Mouse (Mus musculus) urinary bladder, adult 2 months (tissue): ENCODE data around the gene Hes5. TPM values are rescaled to one million over a fixed set of nuclear protein-coding genes. Genes with fewer than 3 reads are reported as not detected.

Source experiments
- DNase-seq: peaks from one replicate; pipeline ENCODE4 v3.0.0; 2022; ENCODE audit warnings: low spot score
- polyA plus RNA-seq: library from polyadenylated mRNA; depleted of rRNA; stranded (reverse); fragments of >200 nt; gene quantifications from 2 replicates; pipeline ENCODE4 v1.2.3, GENCODE M21; 2012

The Hes5 gene
- polyA plus RNA-seq, 1 experiment: 0.07 TPM

DNA sequence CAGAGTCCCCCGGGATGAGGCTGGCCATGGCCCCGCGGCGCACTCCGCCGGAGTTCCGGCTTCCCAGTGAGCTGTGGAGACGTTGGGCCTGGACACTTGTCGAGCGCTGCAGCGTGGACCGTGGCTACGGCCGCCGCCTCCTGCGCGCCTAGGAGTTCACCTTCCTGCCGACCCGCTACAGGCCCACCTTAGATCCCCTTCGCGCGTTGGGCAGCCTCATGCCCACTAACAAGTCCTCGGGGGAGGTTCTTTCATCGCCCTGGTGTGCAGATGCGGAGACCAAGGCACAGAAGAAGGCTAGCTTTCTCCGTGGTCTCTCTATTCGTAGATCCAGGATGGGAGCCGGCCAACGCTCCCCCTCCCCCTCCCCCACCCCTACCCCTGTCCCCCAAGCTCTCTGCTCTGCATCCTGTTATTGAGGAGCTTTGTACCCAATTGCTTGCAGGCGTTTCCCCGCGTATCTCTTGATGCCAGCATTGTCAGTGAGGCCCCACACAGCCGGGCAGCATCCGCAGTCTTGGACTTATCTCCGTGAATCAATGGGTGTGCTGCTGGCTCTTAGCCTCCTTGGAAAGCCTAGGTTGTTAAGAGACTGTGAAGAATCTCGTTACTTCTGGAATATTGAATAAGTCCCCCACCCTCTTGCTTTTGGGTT lies 4.0 kb downstream of the Hes5 start:
- no peak for DNase-seq

DNA sequence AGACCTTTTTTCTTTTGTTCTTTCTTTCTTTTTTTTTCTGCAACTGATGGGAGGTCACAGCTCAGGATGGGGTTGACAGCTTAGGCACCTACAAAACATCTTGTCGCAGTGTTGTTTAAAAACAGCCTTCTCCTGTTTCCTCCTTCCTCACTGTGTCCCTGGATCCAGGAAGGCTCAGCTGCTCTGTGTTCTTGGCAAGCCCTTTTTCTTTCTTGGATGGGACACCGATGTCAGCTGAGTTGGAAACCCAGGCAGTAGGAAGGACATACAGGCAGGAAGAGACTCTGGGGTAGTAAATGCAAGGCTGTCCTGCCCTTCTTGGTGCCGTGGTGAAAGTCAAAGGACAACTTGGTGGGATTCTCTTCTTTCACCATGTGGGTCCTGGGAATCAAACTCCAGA lies 5.1 kb downstream of the Hes5 start:
- DNase-seq: no peak

DNA sequence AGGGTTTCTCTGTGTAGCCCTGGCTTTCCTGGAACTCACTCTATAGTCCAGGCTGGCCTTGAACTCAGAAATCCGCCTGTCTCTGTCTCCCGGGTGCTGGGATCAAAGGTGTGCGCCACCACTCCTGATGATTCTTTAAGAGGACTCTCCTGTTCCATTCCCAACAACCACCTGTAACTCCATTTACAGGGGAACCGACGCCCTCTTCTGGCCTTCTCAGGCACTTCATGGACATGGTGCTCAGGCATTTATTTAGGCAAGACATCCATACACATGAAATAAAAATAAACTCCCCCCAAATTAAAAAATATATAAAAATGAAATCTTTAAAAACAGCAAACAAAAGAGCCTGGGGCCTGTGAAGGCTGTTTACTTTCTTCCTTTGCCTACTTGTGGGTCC lies 6.5 kb downstream of the Hes5 start:
- no peak for DNase-seq

DNA sequence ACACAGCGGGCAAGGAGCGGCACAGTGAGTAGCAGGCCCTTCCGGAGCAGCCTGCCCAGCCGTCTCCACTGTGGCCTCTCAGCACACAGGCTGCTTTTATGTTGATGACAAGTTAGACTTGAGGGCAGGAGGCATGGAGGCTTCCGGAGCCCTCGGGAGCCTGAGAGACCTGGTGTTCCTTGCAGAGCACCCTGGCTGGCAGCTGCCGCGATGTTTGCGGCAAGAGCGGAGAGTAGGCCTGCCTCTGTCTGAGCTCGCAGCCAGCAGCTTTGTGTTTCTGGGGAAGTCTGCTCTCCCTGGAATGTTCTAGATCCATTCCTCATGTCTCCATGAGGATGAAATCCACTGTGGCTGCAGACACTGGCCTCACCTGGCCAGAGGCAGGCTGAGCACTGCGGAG lies 11.8 kb downstream of the Hes5 start:
- DNase-seq: no peak

DNA sequence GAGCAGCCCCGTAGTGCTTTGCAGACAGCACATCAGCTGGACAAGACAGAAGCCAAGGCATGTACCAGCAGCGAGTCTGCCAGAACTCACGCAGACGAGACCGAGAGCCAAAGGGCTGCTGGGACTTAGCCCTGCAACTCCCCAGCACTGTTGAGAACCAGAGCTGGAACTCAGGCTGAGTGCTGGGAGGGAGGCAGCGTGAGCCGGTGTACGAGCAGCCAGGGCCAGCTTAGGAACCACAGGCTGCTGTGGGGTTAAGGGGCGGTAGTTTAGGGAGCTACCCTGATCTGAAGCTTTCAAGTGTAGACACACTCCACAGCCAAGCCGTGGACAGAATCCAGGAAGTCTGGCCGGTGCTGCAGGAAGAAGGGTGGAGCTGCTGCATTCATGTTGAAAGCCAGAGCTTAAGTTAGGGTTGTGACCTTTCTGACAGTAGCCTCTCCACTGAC lies 13.5 kb downstream of the Hes5 start:
- DNase-seq: no peak

DNA sequence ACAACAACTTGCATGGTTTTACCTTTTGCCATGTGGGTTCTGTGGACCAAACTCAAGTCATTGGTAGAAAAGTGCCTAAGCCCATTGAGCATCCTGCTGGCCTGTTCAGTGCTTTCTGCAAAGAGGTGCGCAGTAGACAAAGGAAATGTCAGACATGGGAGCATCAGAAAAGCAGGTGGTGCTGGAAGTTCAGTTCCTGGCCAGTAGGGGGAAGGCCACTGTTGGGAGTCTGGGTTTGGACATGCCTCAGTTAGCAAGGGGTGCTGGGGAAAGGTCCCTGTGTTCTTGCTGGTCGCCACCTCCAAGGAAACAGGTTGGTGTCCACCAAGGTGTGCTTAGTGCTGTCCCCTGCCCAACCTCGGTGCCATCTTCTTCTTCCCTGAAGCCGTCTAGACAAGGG lies 19.4 kb downstream of the Hes5 start:
- DNase-seq: no peak

DNA sequence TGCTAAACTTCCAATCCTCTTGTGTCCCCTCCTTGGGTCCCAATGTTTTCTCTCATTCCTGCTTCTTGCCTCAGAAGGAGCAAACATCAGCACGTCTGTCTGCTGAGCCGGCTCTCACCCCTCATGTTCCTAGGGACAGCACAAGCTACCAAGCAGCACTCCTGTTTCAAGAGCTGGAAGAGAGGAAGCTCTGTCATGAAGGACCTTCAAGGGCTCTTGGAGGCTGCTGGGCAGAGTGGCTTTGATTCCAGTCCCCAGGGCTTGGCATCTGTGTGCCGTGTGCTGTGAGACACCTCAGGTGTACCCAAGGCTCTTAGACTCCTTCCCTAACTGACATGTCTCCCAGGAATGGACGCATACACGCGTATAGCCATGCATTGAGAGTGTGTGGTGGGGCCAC lies 20.4 kb downstream of the Hes5 start:
- DNase-seq: no peak

DNA sequence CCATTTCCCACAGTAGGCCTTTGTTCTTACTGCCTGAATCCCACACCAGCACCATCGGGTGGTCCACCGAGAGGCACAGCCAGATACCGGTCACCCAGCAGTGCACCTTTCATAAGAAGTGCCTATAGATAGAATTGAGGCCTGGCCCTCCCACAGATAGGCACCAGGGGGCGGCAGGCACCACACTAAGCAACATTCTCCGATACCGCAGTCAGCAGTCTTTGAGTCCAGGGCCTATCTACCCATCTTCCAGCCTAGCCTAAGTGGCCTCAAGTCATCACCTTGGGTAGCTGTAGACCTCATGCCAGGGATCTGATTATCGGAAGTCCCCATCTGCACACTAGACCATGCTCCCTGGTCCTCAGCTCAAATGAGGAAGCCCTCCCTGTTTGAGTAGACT lies 20.8 kb downstream of the Hes5 start:
- DNase-seq: no peak

DNA sequence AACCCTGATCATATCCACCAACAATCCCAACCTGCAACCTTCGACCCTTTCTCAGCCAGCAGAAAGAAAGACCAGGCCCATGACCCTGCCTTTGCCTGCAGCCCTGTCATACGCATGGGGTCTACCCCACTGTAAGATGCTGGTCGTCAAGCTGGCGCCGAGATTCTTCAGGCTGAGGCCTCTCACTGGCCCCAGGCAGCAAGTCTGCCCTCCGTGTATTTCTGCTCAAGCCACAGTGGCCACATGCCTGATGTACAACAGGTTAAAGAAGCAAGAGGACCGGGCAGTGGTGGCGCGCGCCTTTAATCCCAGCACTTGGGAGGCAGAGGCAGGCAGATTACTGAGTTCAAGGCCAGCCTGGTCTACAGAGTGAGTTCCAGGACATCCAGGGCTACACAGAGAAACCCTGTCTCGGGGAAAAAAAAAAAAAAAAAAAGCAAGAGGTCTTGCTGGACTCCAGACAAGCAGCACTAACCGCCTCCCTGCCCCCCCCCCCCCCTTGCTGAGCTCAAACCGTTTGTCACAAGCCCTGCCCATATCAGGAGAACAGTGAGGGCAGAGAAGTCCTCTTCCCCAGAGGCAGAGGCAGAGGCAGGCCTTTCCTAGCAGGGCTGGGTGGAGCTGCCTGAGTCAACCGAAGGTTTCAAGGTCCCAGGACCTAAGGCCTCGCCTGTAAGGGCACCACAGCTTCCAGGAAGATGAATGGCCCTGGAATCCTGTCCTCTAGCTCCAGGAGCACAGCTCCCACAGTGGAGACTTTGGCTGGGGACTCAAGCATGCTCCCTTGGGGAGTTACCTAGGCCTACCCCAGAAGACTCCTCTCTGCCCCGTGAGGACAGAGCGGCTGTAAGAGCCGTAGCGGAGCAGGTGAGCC lies 21.8 kb downstream of the Hes5 start:
- no peak for DNase-seq

DNA sequence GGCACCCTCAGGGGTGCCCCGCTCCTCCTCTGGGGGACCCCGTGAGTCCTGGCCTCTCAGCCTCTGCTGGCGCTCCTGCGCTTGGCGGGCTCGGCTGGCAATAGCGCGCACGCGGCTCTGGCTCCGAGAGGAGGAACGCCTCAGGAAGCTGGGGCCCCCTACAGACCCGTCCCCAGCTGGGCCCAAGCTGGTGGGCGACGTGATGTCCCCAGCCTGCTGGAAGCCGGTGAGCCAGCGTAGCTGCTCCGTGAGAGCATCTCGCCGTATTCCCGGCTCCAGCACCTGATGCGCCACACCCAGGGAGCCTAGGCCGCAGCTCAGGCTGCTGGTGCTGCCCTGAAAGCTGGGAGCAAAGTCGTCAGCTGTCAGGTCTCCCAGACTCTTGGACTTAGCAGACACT lies 23.0 kb downstream of the Hes5 start:
- no peak for DNase-seq

DNA sequence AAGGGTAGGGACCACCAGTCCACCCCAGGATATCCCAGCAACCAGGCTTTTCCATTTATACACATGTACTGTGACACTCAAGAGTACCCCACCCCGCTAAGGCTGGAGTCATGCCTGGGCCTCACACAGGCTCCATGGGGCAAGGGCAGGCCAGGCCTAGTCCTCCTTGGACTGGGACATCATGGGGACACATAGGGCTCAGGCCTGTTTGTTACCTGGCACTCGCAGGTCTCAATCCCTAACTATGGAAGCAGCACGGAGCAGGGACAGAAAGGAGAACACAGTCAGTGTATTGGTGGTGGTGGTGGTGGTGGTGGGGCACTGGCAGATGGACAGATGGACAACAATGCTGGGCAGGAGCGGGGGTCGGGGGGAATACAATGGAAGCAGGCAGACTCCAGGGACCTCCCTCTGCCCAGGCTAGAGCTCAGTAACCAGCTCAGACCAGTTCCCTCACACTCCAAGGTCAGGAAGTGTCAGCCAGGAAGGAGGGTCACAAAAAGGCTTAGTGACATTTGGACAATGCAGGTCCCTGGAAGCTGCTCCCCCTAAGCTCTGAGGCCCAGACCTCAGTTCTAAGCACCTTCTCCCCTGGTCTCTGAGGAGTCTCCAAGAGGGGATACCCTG lies 24.5 kb downstream of the Hes5 start:
- DNase-seq: no peak

DNA sequence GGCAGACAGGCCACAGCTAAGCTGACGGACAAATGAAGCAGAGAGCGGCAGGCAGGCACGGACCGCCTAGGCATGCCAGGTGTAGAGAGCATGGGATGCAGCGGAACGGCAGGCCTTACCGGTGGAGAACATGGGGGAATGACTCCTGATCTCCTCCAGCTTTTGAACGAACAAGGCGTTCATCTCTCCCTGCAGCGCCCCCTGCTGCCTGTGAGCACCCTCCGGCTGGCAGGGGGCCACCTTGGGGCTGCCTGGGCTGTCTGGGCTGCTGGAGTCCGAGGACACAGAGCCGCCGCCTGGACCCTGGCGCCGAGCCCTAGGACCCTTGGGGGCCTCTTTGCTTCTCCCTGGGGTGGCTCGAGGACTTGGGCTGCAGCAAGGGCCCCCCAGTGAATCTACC lies 25.4 kb downstream of the Hes5 start:
- DNase-seq: peak; percentile 61

DNA sequence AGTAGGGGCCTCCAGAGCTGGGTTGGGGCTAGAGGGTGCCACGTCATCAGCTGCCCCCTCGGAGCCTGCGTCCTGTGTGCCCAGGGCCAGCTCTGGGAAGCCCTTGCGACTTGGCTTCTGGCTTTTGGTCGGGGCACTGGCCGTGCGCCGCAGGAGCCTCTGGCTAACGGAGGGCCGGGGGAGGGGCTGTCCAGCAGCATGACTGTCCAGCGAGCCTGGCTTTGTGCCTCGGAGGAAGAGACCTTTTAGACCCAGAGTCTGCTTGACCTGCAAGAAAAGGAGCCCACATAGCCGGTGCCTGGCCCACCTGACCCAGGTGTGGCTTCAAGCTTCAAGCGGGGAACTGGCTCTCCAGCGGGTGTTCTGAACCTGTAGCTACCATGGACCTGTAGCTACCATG lies 26.0 kb downstream of the Hes5 start:
- no peak for DNase-seq

DNA sequence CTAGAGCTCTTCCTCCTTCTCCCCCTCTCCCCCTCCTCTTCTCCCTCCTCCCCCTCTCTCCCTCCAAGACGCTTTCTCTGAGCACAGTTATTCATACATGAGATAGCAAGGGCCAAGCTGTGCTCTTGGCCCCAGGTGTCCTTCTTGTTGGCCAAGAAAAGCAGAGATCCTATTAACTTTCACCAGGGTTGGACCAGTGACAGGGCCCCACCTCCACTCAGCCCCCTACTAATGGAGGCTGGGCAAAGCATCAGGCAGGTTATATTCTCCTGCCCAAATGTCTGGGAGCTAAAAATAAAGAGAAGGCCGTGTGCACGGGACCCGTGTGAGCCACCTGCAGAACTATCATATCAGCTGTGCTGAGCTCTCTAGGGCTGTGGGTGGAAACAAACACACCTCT lies 34.2 kb downstream of the Hes5 start:
- DNase-seq: no peak

DNA sequence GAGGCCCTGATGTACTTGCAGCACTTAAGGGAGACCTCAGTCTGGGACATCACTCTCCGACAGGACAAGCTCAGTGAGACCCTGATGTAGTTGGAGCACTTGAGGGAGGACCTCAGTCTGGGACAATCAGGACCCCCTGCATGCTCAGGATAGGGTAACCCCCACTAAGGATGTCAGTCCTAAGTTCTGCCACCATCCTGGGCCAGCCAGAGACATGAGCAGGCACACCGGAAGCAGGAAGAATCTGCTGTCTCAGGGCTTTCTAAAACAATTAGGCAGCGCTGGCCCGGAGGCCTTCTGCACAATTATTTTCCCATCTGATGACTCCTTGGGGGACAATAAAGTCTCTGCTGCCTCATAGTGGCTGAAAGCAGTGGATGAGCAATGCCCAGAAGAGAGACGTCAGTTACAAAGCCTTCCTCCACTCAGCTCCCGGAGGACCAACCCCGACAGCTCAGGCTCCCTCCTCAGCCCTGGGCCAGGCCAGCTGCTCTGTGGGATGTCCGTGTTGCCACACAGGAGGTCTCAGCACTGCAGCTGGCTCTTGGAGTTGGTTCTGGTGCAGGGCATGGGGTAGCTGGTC lies 35.9 kb downstream of the Hes5 start:
- no peak for DNase-seq

DNA sequence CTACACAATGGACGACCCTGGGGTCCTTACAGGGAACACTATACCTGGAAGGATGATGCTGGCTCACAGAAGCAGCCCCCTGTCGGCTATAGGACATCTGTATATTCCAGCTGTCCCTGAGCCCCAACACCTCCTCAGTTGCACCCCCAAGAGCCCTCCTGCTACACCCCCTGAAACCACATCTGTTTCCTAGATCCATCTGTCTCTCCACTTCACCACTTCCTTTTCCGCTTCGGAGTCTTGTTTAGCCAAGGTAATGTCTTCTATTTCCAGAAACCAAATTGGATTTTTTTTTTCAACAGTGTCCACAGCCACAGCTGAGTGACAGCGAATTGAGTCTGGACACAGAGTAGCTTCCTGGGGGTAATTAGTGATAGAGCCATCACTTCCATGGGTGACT lies 38.7 kb downstream of the Hes5 start:
- DNase-seq: no peak

DNA sequence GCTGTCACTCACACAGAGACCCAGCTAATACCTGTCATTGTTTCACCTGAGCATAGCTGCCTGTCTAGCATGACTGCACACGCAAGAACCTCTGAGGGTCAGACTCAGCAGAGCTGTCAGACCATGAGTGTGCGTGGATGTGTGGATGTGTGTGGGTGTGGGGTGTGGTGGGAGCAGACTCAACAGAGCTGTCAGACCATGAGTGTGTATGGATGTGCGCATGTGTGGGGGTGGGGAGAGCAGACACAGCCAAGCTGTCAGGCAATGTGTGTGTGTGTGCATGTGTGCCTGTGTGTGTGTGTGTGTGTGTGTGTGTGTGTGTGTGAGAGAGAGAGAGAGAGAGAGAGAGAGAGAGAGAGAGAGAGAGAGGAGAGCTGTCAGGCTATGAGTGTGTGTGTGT lies 44.6 kb downstream of the Hes5 start:
- no peak for DNase-seq

DNA sequence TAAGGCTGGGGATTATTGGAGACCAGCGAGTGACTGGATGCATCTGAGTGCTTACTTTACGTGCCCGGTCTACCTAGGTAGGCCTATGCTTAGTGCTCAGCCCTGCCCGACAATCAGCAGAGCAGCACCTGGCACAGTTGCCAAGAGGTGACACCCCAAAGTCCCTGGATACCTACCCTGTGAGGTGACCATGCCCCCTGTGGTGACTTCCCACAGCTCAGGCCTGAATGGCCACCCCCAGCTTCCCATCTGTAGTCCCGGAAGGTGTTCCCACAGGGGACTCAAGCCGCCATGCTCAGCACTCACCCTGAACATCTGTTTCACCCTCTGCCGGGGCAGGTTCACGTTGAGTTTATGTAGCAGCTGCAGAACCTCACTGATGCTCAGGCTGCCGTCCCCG lies 45.6 kb downstream of the Hes5 start:
- DNase-seq: no peak

DNA sequence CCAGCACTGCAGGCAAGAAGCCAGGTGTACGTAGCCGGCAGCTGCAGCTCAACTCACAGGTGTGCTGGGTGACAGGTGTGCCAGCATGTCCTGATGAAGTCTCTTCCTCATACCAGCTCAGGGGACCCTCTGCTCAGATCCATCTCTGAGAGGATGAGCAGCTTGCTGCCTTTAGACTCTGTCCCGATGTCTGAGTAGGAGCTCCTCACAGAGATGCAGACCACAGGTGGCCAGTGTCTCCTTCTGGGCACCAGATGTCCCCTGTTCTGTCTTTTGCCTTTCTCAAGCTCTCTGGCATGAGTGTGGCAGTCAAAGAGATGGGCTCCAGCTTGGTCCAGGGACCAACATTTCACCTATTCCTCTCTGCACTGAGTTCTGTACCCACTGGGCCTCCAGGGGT lies 46.9 kb downstream of the Hes5 start:
- DNase-seq: no peak

DNA sequence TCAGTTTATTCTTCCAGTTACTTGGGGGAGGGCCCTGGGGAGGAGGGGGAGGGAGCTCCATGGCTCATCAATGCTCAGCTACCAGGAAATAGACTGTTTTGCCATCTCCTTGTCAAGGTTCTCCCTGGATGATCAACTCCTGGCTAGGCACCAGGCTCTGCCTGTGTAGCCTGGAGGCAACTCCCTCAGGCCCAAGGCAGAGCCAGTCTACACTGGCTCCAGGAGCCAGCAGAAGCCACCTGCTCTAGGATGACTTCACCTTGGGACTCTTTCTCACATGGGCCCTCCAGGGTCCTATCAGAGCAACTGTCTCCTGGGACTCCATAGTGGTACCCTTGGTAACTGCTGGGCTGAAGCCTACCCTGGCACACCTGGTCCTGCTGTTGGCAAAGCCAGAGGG lies 47.4 kb downstream of the Hes5 start:
- DNase-seq: no peak

DNA sequence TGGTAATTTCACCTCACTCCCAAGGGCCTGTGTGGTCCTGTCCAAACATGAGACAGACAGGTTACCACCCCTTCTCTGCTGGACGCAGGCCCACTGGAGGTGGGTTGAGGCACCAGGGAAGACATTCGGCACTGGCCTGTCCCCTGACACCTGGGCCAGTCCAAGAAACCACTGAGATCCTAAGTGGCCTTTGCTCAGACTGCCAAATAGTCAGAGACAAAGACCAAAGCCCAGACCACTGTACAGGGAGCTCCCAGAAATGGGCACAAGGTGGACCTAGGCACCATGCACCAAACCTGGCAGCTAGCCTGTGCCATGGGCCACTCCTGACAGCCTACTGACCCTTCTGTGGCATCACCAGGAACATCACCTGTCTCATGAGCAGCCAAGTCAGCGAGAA lies 48.5 kb downstream of the Hes5 start:
- no peak for DNase-seq

DNA sequence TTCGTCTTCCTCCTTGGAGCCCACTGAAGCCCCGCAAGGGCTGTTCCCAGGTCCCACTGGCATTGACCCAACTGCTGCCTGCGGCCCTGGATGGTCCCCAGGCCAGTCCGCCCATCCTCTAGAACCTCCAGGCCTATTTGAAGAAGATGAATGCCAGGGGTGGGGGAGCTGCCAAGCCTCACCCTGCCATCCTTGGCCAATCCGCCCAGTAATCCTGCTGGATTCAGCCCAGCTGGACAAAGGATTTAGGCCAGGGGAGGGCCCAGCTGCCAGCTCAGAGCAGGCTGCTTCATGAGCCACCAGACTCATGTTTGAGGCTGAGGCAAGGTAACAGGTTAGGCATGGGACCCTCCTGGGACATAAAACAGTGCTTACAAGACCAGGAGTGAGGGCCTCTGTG lies 50.1 kb downstream of the Hes5 start:
- DNase-seq: no peak
